Mouse (Mus musculus): ENCODE results near the gene Cdkn1a.

DNA sequence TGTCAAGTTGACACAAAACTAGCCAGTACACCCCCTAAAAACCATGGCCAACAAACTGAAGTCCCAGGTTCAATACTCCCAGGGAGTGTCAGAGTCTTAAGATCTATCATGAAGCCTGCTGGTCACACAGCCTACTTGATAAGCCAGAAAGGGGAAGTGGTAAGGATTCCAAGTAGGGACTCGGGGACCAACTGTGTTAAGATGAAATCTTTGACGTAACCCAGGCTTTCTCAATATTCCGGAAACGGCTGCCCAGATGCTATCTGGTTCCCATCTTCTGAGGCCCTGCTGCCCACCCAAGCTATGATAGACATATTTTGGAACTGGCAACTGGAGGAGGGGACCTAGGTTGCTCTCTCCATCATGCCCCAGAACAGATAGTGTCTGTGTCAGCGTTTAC is 20.6 kb downstream of the Cdkn1a start:
- no peak for TF ChIP-seq CTCF (IDR thresholded peaks at IDR 0.05; ENCODE audit: insufficient read depth, low read depth, low read length)
- no peak for TF ChIP-seq POLR2A (IDR thresholded peaks at IDR 0.05; ENCODE audit: insufficient read depth, low read depth, low read length)

All from olfactory bulb, adult 2 months (tissue).